Mouse (Mus musculus) neural tube, embryonic 10.5 days (tissue): Measurements from ENCODE around the gene Tmem51.

Experiments used
- DNase-seq: peaks from one replicate; pipeline ENCODE4 v3.0.0-alpha.2; 2017; ENCODE audit warnings: low spot score; ENCODE audit errors: extremely low spot score

Gene Tmem51

DNA sequence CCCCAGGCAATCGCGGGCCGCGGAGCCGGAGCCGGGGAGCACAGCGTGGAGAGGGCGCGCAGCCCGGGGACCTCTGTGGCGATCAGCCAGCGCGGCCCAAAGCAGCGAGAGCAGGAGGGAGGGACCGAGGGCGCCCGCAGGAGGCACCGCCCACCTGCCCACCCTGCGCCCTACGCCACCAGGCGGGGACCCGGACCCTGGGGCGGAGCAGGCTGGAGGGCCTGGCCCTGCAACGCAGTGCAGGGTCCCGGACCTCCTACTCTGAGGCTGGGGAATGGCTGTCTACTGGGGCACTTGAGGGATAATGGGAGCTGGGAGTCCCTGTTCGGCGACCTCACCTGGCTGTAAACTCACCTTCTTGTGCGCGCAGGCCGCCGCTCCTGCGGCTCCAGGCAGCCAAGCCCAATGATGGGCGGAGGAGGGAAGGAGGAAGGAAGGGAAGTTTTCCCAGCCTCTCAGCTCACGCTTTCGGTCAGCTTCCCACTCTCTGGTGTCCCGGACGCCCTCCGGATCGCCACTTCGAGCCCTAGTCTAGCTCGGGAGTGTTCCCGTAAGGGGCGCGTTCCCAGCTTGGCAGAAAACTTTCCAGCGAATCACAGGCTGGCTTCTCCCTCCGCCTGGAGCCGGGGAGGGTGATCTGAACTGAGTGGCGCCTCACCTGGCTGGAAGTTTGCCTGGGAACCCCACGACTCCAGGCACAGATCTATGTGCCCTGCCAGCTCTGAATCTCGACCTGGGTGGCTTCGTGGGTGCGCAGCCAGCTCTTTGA, at the start of gene Tmem51:
Tmem51 (minus strand) TSS at position 174 of the 769 bp plus-strand sequence.
- DNase-seq = peak; percentile 72

DNA sequence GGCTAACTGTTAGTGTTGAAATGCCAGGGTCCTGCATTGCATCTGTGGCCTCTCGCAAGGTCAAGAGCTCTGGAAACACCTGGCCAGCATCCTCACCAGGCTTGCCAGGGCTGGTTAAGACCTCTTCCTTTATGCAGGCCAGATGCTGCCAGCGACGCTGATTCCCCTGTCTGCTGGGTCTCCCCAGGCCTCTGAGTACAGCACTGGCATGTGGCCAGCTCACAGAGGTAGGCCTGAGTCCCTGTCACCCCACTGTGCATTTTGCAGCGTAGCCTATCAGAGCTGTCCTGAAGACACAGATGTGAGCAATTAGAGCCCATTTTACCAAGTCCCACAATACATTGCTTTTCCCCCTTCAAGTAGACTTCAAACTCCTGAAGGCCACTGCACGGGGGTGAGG, 46.1 kb upstream of the Tmem51 start:
- DNase-seq = no peak

DNA sequence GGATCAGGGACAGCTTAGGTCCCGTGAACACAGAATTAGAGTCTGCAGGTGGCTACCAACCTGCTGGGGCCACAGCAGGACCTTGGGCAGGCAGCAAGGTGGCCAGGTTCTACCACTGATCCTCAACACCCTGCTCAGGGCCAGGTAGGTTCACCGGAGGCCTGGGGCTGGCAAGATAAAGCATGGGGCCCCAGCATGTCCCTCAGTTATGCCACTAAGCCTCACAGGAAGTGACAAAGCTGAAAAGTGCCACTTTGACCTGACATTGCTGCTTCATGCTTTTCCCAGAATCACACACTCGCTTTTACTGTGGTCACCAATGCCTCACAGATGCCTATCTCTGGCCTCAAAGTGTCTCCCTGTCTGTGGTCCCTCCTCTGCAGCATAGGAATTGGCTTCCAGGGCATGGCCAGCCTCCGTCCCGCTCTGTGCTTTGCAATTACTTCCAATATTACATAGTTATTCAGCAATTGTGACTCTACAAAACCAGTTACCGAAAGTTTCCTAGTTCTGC, 43.2 kb upstream of the Tmem51 start:
- no peak for DNase-seq

DNA sequence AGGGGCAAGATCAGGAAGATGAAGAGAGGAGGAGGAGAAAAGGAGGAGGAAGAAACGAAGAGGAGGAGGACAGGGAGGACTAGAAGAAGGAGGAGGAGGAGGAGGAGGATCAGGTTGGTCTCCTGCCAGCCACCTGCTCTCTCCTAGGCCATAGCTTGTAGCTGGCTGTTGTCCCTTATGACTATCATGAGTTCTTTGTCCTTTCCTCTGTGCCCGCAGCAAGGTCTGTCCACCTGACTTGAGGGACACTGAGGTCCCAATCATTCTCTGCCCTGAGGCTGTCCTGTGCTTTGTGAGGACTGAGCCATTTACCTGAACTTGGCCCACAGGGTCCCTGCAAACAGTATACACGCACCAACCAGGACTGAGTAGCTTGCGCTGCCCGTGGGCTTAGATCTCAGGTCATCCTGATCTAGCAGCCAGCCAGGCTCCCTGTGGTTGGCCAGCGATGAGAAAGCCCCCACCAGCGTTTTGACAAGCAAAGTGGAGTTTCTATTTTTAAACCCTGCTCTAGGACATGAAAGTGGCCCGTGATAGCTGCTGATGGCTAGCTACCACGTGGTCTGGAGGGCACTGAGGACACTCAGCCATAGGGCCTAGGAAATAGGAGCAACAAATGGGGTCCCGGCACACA, 42.7 kb upstream of the Tmem51 start:
- DNase-seq = no peak

DNA sequence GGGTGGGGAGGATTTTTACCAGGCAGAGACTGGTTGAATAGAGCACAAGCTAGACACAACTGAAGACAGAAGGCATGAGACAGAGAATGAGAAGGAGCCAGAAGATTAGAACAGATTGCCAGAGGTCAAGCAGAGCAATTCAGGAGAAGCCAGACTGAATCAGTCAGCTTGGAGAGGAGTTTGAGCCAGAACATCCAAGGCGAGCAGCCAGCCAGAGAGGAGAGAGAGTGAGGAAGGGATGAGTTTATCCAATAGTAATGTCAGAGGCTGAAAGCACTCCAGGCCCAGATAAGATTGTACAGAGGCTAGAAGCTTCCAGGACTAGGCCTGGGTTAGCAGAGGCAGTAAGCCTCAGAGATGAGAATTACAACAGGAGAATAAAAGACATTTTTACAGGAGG, 37.1 kb upstream of the Tmem51 start:
- DNase-seq = no peak

DNA sequence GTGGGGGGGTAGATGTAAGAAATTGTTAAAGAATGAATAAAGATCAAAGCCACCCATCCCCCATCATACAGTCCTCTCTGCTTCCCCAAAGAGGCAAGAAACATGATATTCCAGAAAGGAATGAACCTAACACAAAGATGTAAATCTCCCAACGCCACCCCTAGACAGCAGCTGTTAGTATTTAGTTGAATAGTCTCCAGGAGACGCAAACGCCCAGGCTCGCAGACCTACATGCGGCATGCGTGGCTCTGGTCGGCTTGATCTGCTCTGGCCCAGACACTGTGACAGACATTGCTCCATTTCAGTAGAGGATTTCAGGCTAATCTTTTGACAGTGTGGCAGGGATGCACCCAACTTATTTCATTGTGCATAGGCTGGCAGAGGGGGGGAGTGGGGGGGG, 34.4 kb upstream of the Tmem51 start:
- peak; percentile 29 for DNase-seq

DNA sequence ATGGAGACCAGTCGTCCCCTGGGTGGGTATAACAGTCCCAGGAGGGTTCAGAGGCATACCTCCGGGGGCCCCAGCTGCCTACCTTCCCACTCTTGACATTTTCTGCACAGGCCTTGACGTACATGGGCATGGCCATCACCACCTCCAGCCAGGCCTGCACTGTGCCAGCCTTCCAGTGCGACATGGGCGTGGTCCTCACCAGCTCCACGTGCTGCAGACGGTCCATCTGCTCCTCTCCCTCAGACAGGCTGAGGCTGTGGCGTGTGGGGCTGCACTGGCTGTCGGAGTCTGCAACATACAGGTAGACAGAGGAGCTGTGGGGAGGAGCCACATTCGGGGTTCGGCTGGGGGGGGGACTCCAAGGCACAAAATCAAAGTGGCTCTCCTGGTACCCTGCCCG, 33.9 kb upstream of the Tmem51 start:
- no peak for DNase-seq

DNA sequence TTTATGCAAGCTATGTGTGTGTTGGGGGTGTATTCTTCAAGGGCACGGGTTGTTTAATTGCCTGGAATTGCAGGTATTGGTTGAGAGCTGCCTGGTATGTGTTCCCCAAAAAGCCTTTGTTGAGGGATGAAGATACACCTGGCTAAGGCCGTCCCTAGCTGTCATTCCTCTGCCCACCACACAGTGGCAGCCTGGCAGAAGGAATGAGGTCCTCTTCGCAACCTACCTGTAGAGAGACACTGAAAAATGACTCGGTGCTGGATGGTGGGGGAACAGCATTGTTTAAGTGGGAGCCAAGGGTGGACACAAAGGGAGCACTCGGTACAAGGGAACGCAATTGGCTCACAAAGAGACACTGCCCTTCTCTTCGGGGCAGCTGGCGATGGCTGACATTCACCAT, 29.2 kb upstream of the Tmem51 start:
- DNase-seq = no peak

DNA sequence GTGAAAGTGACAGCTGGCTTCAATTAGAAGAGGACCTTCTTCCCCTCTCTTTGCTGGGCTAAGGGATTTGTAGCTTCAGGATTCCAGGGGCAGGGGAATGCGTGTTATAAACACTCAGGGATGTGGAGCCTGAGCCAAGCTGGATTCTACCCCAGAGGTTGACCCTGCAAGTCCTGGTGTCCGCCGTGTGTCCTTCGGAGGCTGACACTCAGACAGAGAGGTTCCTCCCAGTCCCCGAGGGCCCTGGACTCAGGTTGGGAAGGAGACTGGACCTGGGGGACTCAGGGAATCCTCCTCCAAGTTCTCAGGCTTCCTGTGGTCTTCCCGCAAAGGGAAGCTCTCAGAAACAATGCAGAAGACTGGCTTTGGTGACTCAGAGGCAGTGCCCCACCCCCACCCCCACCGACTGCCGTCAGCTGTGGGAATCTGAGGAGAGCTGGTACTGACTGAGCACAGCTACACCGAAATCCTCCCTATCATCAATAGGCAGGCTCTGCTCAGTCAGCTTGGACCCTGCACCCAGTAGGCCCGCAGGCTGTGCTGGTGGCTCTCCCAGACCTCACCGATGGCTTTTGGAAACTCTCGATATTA, 19.1 kb upstream of the Tmem51 start:
- no peak for DNase-seq

DNA sequence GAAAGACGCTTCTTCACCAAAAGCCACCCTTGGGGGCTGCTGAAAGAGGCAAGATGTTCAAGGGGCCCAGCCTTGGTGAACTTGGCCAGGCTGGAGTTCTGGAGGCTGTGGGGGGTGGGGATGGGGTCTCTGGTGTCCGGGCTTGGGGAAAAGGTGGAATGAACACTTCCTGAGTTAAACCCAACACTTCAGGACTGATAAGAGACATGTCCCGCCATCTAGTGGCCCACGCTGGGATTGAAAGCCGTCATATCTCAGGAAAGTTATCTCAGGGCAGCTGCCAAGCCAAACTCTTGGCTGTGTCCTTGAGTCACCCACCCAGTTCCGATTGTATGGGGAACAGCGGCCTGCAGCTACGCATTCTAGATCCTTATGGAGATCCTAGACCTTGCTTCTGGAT, 14.2 kb upstream of the Tmem51 start:
- peak; percentile 80 for DNase-seq

DNA sequence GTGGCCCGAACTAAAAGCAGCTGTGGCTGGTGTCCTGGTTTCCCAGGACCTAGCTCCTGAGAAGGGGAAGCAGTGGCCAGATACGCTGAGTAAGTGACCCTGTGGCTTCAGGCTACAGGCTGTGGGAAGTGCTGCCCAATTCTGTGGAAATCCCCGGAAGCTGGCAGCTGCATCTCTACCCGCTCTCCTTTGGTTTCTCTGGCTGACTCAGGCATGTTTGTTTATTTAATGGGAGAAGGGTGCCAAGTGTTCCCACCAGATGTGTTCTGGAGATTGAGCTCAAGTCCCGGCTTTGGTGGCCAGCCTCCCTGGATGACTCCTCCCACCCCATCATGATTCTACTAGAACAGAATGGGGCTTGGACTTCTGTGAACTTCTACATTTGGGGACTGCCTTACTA, 13.8 kb upstream of the Tmem51 start:
- DNase-seq = no peak

DNA sequence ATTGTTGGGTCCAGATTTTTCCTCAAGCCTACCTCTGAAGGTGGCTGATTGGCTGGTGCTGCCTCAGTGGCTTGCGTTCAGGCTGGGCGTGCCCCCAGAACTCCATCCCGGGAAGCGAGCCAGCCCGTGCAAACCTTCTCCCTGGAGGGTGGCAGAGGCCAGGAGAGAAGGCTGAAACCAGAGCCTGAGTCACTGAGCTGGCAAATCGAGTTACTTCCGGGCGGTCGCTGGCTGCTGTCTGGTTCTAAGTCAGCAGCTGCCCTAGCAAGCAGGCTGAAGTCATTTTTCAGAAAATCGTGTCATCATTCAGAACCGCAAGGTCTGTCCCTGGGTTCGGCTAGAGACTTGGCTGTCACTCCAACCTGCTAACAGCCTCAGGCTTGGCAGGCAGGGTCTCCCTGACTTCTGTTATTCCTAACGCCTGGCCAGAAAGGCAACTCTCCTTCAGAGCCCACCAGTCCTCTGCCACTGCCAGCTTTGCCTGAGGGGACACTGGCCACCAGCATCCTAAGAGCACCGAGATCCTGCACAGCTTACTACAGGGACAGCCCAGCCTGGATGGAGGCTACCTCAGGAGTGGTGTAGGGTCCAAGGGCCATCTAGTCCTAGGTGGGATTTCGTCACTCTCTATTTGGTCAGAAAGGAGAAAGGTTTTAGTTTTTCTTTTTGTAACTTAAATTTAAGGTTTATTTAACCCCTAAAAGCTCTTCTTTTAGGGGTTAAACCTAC, 11.6 kb upstream of the Tmem51 start:
- no peak for DNase-seq

DNA sequence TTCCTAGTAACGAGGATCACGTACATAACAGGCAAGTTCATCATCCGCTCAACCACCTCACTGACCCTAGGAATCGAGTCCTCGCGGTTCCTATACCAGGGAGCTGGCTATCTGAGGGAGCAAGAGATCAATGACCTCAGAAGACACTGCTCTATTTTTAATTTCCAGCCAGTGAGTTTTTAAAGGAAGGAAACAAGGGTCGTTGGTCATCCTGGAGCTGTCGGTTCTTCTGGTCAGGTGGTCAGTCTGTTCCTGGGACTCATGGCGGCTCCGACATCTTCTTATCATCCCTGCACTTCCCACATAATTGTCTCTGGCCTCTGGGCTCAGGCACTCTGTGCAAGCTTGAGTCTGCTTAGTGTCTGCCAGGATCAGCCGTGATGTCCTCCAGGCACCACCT, 10.3 kb upstream of the Tmem51 start:
- DNase-seq = no peak

DNA sequence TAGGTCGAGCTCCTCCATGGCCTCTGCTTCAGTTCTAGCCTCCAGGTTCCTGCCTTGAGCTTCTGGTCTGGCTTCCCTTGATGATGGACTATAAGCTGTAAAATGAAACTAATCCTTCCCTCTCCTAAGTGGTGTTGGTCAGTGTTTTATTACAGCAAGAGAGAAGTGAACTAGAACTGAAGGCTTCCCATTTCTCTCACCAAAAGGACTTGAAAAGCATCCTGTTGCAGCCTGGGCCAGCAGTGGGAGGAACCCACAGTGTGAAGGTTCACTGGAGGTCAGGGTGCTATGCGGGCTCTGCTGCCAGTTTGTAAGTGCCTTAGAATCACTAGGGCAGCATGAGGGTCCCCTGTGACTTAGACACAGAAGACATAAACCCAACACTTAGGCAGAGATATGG, 7.0 kb upstream of the Tmem51 start:
- DNase-seq = no peak

DNA sequence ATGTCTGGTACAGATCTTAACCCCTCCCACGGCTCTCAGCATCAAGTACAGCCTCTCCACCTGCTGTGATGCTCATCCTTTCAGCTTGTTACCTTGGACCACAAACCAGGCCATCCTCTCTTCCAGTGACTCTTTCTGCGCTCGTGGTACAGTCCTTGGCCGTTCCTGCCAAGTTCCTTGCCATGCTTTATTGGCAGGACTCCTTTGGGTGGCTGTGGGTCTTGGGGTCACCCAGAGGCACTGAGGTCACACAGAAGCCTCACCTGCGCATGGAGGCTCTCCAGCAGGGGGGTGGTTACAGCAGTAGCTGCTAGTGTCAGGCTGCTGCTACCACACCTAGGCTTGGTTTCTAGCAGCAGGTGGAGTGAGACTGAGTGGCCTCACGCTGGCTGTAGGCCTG, 5.9 kb upstream of the Tmem51 start:
- DNase-seq = no peak

DNA sequence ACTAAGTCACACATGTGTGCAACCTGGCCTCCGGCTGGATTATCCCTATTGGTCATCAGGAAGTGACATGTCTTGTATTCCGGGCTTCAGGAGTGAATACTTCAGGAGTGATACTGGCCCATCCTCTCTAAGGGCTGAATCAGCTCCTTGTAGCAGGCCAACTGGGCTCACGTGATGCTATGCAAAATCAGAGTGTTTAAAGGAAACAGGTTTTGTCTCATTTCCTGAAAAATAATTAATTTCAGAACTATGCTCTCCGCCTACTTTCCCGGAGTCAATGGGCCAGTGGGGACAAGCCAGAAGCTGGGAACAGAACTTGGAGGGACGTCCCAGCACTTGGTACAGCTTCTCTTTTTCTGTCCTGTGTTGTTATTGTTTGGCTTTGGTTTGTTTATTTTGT, 4.7 kb upstream of the Tmem51 start:
- no peak for DNase-seq

DNA sequence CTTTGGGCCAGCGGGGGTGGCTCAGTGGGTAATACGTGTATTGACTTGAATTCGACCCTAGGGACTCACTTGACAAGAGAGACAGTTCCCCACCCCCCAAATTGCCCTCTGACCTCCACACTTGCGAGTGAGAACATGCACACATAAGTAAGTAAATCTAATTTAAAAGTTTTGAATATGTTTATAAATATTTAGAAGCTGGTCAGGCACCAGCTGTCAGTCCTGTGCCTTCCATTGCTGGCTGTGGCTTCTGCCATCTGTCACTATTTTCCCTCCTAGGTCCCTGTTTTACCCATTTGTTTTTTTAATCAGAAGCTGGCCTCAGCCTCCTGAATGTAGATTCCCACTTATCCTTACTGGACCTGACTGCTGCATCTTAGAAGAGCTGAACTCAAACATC, 4.3 kb upstream of the Tmem51 start:
- DNase-seq = no peak

DNA sequence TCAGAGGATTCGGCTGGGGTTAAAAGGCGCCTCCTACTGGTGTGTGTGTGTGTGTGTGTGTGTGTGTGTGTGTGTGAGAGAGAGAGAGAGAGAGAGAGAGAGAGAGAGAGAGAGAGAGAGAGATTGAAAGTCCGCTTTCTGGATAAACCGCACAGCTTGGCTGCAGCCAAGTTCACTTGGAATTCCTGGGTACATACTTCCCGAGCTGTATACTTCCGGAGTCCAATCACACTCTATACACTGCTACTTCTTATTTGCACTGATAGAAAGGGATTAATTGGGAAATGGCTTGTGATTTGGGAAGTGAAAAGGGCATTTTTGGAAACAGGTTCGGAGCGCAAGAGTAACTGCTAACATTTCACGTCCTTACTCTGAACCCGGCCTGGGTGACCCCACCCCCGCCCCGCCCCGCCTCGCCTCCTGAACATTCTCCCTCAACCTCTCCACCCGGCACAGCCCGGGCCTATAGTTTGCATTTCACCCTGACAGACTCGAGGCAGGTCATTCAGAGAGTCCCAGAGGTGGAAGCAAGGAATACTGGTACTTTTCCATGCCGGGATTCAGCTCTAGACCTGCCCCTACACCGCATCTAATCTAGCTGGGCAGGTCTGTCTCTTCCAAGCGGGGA, 946 bp upstream of the Tmem51 start:
- no peak for DNase-seq

DNA sequence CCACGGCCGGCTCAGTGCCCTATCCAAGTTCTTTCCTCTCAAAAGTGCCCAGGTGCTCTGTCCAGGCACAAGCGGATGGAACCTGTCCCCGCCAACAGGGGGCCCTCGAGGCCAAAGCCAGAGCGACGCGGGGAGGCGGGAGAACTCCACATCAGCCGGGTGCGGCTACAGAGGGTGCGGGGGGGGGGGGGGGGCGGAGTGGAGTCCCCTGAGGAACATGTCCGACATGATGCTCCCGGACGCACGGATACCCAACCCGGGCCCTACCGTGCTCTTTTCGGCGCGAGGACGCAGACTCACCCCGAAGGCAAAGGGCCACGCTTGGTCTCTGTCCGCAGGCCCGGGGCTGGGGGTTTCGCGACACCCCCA, 358 bp downstream of the Tmem51 start:
- DNase-seq = peak; percentile 72

DNA sequence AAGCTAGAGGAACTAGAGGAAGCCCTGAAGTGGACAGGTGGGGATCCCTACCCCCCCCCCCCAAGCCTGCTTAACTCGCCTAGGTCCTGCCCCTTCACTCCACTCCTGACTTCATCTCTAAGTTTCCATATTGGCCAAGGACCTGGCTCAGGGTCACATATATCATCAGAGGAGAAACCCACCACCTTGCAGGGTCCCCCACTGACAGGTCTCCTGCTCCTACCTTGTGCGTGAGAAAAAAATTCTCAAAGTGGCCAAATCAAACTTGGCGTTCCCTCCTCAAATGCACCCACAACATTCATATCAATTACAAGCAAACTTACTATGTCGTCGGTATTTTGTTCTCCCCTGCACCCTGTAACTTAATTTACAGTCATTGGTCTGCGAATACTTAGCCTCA, 911 bp downstream of the Tmem51 start:
- DNase-seq = no peak

DNA sequence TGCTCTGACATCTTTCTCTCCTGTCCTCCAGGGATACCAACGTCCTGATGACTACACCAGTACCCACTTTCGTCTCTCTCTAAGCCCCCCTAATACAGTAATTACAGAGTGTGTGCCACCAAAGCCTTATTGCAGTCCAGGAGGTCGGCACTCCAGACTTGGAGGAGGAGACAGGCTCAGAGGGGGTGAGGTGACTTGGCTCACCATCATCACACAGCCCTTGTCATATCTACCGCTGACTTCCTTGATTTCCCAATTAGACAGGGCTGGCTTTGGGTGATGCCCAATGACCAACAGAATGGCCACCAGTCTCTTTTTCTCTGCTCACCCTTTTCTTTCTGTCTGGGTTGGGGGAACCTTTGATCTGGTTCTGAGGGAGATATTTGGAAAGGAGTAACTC, 1.4 kb downstream of the Tmem51 start:
- DNase-seq = no peak
